Mouse (Mus musculus): ENCODE measurements around the gene Dennd1a.

GRCm38 (mm10) chr2:37764514-37764913 lies 522.7 kb downstream of the Dennd1a start:
- TF ChIP-seq POLR2A (IDR thresholded peaks at IDR 0.05; ENCODE audit: insufficient read depth, low read length) (no peak), CTCF (IDR thresholded peaks at IDR 0.05; ENCODE audit: low read depth, low read length) (no peak)

Measured in ES-Bruce4 (cell line).